Mouse (Mus musculus) neural tube, embryonic 14.5 days (tissue): ENCODE data around the gene Lta. TPM values are rescaled to one million over a fixed set of nuclear protein-coding genes. Genes with fewer than 3 reads are reported as not detected.

Experiments used
- ATAC-seq: fragments of 200-750 bp; cut with Nextera tagmentation; 2 replicates; pipeline ENCODE4 v1.8.0; 2017; ENCODE audit warnings: low read depth, mild to moderate bottlenecking, moderate TSS enrichment, moderate library complexity
- H3K27ac ChIP-seq: fragments of 300-500 bp; sonication (generic); 2 replicates; pipeline ENCODE4 v1.5.1; 2014; ENCODE audit warnings: low read depth, mild to moderate bottlenecking, control low read depth, low read length, moderate library complexity, mixed read lengths
- H3K27me3 ChIP-seq: fragments of 300-500 bp; sonication (generic); 2 replicates; pipeline ENCODE4 v1.6.1; 2014; ENCODE audit warnings: low read length; ENCODE audit not compliant: control insufficient read depth, insufficient read depth
- H3K36me3 ChIP-seq: fragments of 300-500 bp; sonication (generic); 2 replicates; pipeline ENCODE4 v1.6.1; 2014; ENCODE audit warnings: low read length, mixed read lengths; ENCODE audit not compliant: control insufficient read depth, insufficient read depth
- H3K4me1 ChIP-seq: fragments of 300-500 bp; sonication (generic); 2 replicates; pipeline ENCODE4 v1.6.1; 2014; ENCODE audit warnings: low read length; ENCODE audit not compliant: control insufficient read depth, insufficient read depth
- H3K4me2 ChIP-seq: fragments of 300-500 bp; sonication (generic); 2 replicates; pipeline ENCODE4 v1.6.1; 2014; ENCODE audit warnings: mild to moderate bottlenecking, low read depth, low read length, control low read depth
- H3K4me3 ChIP-seq: fragments of 300-500 bp; sonication (generic); 2 replicates; pipeline ENCODE4 v1.5.1; 2014; ENCODE audit warnings: low read depth, low read length, control low read depth, mixed read lengths
- H3K9ac ChIP-seq: fragments of 300-500 bp; sonication (generic); replicated peaks from 2 replicates; pipeline ENCODE4 v1.6.1; 2014; ENCODE audit warnings: low read depth, mild to moderate bottlenecking, control low read depth, low read length, mixed read lengths
- H3K9me3 ChIP-seq: fragments of 300-500 bp; sonication (generic); 2 replicates; pipeline ENCODE4 v1.6.1; 2016; ENCODE audit warnings: low read length; ENCODE audit not compliant: control insufficient read depth
- WGBS: fragments of 180-500 bp; shearing (Covaris S2); extraction: QIAGEN DNeasy Blood & Tissue Kit; methylation state at CpG from one replicate; pipeline ENCODE4 v1.1.7; 2014; 5-methylcytosine and 5-hydroxymethylcytosine counted together
- polyA plus RNA-seq: library from polyadenylated mRNA; unstranded; fragments of >200 nt; fragmentation: Nextera tagmentation; extraction: Ambion mirVana; gene quantifications from 2 replicates; pipeline ENCODE4 v1.2.1, GENCODE M21; 2014

Gene Lta
- polyA plus RNA-seq, 1 experiment from 2014 or later, result 0.24 TPM

DNA sequence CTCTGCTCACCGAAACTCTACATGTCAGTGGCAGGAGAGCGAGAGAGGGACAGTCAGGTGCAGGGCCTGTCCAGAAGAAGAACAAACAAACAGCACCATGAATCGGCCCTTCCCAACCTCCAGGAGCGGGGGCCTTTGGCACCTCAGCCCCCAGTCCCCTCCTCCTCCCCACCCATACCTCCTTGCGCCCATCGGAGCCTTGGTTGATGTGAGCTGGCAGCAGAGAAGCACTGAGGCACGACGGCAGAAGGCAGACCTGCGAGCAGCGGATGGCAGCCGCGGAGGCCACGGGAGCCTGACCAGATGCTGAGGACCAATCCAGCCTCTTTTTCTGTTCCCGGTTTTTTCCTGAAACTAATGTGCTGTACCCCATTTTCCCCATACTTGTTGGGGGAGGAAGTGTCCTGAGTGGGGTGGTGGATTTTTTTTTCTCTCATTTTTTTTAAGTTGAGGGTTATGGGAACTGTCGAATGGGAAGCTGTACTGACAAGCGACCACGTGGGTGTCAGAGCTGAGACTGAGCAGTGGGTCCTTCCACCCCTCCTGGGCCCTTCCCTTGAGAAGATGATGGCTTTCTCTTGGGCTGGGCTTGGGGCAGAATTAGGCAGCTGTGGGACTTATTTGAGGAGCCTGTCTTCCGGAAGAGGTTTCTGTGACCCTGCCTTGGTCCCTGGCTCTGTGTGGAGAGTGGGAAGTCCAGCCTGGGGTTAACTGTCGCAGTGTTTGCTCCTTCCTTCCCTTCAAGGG is 44.5 kb upstream of the Lta start:
- H3K27ac ChIP-seq, result no peak overlapping the region

DNA sequence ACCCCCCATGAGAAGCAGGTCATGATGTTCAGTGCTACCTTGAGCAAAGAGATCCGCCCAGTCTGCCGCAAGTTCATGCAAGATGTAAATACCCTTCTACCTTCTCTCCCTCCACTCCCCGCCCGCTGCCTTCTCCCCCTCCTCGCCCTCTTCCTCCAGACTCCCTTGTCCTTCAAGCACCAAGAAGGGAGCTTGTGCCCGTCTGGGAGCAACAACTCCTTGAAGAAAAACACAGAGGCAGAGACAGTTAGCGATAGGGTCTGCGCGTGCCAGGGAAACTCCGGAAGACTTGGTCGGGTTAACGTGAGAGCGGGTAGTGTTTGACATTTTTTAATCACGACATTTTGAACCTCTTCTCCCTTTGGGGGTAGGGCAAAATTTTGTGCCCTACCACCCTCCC is 43.8 kb upstream of the Lta start:
- 89% methylated on average over 14 of the region's 14 CpGs for WGBS
- Histone ChIP-seq H3K4me3 (no peak overlapping the region), H3K4me1 (peaks cover 22% of the 10 kb centered on the region), H3K9me3 (no peaks in the 10 kb centered on the region), H3K27ac (no peak overlapping the region), H3K36me3 (peaks cover 98% of the 10 kb centered on the region), H3K9ac (no peak overlapping the region), H3K4me2 (no peak overlapping the region), H3K27me3 (no peaks in the 10 kb centered on the region)
- no peak for ATAC-seq

More for the DNA sequence above, 44.5 kb upstream of the Lta start:
- Histone ChIP-seq H3K4me3 (no peak overlapping the region), H3K4me2 (no peak overlapping the region), H3K4me1 (peaks cover 15% of the 10 kb centered on the region), H3K27me3 (no peaks in the 10 kb centered on the region), H3K9me3 (no peaks in the 10 kb centered on the region), H3K36me3 (peaks cover 95% of the 10 kb centered on the region), H3K9ac (no peak overlapping the region)
- ATAC-seq, result no peak
- WGBS, result 83% methylated on average over 19 of the region's 19 CpGs

- WGBS, result 78% methylated on average over 7 of the region's 7 CpGs
- H3K4me1 ChIP-seq, result peaks cover 30% of the 10 kb centered on the region
- no peaks in the 10 kb centered on the region for H3K9me3 ChIP-seq
- H3K9ac ChIP-seq, result no peak overlapping the region
- no peak overlapping the region for H3K4me2 ChIP-seq
- no peak for ATAC-seq
- no peak overlapping the region for H3K27ac ChIP-seq
- H3K36me3 ChIP-seq, result peaks cover 88% of the 10 kb centered on the region
- no peak overlapping the region for H3K4me3 ChIP-seq
- H3K27me3 ChIP-seq, result no peaks in the 10 kb centered on the region
Observed at GRCm38 (mm10) chr17:35247144-35247543, 42.0 kb upstream of the Lta start.

DNA sequence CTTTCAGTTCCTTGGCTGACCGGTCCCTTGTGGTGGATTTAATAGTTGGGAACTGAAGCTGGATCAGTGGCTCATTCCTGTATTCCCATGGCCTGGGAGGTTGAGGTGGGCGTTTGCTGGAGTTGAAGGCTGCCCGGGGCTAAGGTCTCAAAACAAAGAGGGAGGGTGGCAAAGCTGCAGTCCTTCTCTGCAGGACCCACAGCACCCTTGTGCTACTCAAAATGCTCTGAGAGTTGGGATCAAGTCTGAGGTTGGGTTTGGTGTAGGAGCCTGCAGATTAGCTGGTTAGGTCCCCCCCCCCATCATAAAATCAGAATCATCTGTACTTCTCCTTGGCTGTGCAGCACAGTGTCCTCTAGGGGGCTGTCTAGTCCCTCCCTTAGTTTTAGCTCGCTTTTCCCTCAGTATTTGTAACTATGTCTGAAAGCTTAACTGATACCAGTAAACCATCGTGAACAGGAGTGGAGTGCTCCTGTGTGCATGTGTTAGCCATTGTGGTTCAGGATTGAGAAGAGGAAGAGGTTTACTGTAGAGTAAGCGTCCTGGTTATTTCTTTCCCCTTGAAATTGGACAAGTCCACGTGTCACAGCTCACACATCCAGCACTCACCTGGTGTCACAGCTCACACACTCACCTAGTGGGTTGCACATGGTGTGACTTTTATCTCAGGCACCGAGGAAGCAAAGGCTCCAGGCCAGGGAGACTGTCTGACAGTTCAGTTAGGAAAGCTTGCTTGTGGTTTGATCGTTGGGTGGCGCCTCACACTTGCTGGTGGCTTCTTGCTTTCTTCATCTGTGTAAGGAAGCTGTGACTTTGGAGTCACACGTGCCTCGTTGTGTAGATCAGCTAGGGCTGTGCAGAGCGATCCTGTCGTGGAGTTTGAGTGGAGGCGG is 40.8 kb upstream of the Lta start:
- no peak overlapping the region for H3K9ac ChIP-seq
- peak overlapping the region; percentile 91; the same call in 1 of the 2 replicates for H3K4me2 ChIP-seq
- H3K4me3 ChIP-seq, result no peak overlapping the region
- no peak for ATAC-seq
- H3K36me3 ChIP-seq, result peaks cover 78% of the 10 kb centered on the region
- 84% methylated on average over 15 of the region's 15 CpGs for WGBS
- peaks cover 30% of the 10 kb centered on the region for H3K4me1 ChIP-seq
- H3K27ac ChIP-seq, result no peak overlapping the region
- no peaks in the 10 kb centered on the region for H3K27me3 ChIP-seq
- no peaks in the 10 kb centered on the region for H3K9me3 ChIP-seq

DNA sequence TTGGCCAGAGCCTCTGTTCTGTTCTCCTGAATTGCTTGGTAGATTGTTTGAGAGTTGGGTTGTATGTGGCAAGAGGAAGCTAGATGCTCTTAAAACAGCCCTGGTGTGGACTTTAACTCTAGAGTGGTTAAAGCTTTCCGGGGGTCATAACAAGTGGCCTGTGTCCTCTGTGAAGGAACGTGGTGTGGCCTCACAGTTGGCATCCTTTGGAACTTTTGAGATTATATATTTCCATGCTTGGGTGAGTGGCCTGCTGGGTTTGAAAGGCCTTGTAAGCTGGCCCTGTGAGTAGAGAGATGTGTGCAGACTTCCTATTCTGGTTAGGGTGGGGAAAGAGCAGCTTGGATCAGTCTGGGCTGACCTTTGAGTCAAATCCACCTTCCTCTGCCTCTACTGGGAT is 39.8 kb upstream of the Lta start:
- H3K27me3 ChIP-seq, result no peaks in the 10 kb centered on the region
- peaks cover 68% of the 10 kb centered on the region for H3K36me3 ChIP-seq
- no peaks in the 10 kb centered on the region for H3K9me3 ChIP-seq
- H3K9ac ChIP-seq, result 0 out of 2 replicates have a peak overlapping the region, but pooled peaks have one; percentile 16
- ATAC-seq, result no peak
- H3K4me1 ChIP-seq, result peaks cover 38% of the 10 kb centered on the region
- H3K4me3 ChIP-seq, result peak overlapping the region; percentile 99; the same call in 1 of the 2 replicates
- H3K27ac ChIP-seq, result no peak overlapping the region
- peak overlapping the region; percentile 91; the same call in 1 of the 2 replicates for H3K4me2 ChIP-seq
- 78% methylated on average over 2 of the region's 2 CpGs for WGBS

DNA sequence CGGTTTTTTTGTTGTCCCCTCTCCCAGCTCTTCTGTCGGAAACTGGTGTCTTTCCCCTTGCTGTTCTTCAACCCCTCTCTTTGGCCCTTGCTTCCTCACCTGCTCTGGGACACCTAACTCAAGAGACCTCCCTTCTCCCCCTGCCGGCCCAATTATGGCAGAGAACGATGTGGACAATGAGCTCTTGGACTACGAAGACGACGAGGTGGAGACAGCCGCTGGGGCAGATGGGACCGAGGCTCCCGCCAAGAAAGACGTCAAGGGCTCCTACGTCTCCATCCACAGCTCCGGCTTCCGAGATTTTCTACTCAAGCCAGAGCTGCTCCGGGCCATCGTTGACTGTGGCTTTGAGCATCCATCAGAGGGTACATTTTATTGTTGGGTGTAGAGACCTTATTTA is 37.9 kb upstream of the Lta start:
- H3K9me3 ChIP-seq, result no peaks in the 10 kb centered on the region
- peak overlapping the region; percentile 99 for H3K9ac ChIP-seq
- H3K27me3 ChIP-seq, result no peaks in the 10 kb centered on the region
- no peak for ATAC-seq
- H3K27ac ChIP-seq, result peak overlapping the region; percentile 99
- peaks cover 38% of the 10 kb centered on the region for H3K4me1 ChIP-seq
- H3K36me3 ChIP-seq, result peaks cover 49% of the 10 kb centered on the region
- H3K4me2 ChIP-seq, result peak overlapping the region; percentile 91
- peak overlapping the region; percentile 99 for H3K4me3 ChIP-seq
- WGBS, result 2% methylated on average over 16 of the region's 16 CpGs

DNA sequence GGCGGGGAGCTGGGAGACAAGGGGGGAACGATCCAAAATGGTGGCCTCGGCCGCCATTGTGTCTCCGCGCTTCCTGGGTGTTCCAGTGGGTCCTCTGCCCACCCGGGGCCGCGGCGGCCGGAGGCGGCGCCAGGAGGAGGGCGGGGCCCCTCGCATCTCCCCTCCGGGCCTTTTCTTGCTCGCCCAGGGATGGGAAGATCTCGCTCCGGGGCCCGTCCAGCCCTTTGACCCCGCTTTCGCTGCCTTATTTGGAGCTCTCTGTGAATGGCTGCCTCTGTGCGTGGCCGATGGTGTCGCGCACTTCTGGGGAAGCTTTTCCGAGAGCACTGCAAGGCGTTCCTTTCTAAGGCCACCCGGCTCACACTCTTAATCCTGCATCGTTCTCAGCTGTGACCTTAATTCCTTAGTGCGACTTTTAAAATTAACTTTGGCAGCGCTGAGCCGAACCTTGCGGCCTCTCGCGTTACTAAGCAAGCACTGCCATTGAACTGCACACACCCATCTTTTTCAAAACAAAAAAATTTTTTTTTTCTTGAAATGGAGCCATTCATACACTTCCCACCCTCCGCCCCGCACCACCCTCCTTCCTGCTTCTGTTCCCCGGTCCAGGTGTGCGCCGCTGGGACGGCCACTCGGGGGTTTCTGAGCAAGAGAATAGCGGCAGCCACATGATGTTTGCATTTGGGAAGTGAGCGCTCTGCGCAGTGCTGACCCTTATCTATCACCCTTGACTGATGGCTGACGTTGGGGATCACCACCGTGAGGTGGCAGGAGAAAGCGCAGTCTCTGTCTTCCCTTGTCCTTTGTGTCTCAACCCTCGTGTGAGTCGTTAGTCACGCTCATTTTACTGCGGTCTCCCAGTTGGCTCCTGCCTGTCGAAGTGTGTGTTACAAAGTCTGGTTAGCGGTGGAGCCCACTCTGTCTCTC is 37.1 kb upstream of the Lta start:
- ATAC-seq, result peak; percentile 50

DNA sequence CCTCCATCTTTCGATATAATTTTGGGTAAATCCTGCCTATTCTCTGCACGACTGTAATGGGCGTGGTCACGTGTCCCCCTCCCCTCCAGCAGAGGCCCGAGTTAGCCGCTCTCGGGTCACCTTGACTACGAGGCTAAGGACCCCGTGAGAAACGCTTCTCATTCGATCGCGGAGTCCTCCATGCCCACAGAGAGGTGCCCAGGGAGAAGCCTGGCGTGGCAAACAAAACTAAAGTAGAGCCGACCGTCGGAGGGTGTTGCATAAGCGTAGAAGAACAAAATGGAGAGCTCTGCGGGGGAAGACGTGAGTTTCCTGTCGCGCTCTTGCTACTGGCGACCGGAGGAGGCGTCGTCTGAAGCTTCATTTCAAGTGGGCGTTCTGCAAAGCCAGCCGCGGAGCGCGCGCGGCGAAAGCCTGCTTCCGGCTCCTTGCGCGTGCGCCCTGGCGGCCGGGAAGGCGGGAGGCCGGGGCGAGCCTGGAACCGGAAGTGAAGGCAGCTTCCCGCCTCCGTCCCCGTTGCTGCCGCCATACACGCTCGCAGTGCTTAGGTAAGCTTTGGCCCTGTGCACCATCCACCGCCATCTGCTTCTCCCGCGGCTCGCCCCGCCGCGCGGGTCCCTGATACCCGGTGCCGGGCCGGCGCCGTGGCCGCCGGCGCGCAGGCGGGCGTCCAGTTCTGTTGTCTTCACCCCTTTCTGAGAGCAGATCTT is 36.3 kb upstream of the Lta start, which contains the start of gene Ddx39b:
Ddx39b (plus strand) TSS at position 442 of the 710 bp plus-strand sequence.
- Histone ChIP-seq H3K4me3 (peak within 1 kb of the TSS; percentile 99), H3K27me3 (no peaks in the 10 kb centered on the region), H3K4me2 (peak within 1 kb of the TSS; percentile 91), H3K36me3 (peaks cover 33% of the 10 kb centered on the region), H3K4me1 (peaks cover 45% of the 10 kb centered on the region), H3K9me3 (no peaks in the 10 kb centered on the region), H3K9ac (peak within 1 kb of the TSS; percentile 99), H3K27ac (peak within 1 kb of the TSS; percentile 99)
- under 1% methylated on average over 69 of the region's 69 CpGs for WGBS
- peak; percentile 87 for ATAC-seq

More for the DNA sequence above, 37.1 kb upstream of the Lta start:
- Histone ChIP-seq H3K9ac (peak overlapping the region; percentile 99), H3K27ac (peak overlapping the region; percentile 99), H3K27me3 (no peaks in the 10 kb centered on the region), H3K4me3 (peak overlapping the region; percentile 99), H3K4me2 (peak overlapping the region; percentile 91), H3K4me1 (peaks cover 38% of the 10 kb centered on the region), H3K9me3 (no peaks in the 10 kb centered on the region), H3K36me3 (peaks cover 41% of the 10 kb centered on the region)
- WGBS, result under 1% methylated on average over 55 of the region's 55 CpGs
